Mouse (Mus musculus) 3T3-L1 (cell line): Measurements from ENCODE around the gene Kcmf1.
"Not testable (repeated sequence)": the region's sequence is repeated elsewhere in the genome, so short reads cannot be mapped to it uniquely, and the experiment has no call there.

Experiments used
- DNase-seq: peaks from one replicate; pipeline ENCODE4 v3.0.0-alpha.2; 2015; ENCODE audit warnings: low read depth, low spot score

Gene Kcmf1

DNA sequence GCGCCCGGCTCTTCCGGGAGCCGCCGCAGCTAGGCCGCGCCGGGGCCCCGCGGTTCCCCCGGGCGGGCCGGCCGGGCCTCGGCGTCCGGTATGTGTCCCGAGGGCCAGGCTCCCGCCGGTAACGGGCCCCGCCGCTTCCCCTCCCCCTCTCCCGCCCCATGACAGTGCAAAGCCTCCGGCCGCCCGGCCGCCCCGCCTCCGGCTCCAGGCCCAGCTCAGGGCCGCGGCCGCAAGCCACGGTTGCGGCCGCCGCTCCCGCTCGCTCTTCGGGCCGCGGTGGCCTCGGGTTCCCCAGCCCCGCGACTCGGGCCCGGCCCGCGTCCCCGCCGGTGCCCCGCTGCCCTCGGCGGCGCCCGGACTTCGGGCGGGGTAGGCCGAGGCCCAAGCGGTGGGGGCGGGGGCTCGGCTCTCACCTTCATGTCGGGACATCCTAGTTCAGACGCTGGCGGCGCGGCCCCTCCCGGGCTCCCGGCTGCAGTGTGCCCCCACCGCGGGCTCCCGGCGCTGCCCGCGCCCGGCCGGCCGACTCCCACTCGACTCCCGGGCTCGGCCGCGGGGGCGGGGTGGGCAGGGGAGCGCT is 488 bp downstream of the Kcmf1 start:
- peak; percentile 42 for DNase-seq

DNA sequence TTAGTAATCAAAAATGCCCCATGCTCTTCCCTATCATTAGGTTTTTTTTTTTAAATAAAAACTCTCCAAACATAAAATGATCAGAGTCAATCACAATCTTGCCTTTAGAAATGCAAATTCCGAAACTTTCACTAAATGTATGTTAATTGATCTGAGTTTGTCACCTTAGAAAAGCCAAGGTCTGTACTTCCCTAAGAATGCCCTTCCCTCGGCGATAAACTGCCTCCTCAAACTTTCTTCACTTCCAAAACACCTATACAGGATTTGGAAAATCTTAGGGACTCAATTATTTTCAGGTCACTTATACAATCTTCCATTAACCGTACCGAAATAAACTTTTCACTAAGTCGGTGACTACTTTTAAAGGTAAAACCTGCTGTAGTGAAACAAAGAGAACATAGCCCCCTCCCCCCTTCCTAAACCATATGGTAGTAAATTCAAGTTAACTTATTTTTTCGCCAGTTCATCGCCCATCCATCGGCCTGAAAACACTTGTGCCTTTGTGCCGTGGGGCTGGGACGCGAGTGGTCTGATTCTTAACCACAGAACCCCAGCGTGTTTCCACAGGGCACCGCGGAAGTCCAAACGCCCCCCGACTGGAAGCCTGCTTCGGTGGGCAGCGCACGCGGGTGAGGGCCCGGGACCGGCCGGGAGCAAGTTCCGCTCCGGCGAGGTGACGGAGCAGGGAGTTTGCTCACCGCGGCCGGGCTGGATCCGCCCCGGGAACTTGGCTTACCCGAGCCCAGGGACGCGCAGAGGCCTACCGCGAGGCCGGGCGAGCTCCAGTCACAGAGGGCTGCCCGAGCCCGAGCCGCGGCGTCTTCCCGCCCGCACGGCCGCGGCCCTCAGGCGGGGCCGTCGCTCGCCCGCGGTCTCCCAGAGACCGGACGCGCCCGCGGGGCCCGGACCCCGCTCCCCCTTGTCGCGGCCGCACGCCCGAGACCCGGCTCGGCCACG is 1.3 kb downstream of the Kcmf1 start:
- peak; percentile 54 for DNase-seq

DNA sequence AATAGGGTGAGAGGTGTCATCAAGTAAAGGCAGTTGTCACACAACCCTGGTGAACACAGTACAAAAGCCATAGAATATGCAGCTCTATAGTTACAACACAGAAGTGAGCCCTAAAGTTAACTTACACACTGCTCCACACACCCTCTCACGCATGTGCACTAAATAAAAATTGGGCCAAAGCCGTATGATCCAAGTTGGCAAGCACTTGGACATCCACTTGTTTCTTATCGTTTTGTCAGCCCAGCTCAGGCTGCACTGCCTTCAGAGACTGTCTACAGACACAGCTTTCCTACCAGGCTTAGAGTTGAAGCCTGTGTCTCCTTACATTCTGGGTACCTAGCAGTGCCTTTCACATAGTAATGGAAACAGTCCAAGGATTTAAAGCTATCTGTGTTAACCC is 4.8 kb downstream of the Kcmf1 start:
- no peak for DNase-seq

DNA sequence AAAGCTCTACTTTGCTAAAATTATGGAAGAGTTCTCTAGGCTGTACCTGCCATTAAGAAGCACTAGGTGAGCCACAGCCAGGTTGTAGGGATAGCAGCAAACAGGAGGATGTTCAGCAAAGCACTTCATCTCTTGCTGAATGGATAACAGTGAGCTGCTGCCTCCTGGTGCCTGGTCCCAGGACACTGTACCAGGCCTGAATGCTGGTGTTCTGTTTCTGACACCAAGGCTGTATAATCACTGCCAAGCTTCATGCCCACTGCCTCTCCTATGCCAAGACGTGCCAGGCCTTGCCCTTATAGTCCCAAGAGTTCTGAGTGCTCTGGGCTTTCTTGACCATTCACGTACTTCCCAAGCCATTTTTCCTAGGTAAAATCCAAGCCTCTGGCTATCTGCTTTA is 8.5 kb downstream of the Kcmf1 start:
- no peak for DNase-seq

DNA sequence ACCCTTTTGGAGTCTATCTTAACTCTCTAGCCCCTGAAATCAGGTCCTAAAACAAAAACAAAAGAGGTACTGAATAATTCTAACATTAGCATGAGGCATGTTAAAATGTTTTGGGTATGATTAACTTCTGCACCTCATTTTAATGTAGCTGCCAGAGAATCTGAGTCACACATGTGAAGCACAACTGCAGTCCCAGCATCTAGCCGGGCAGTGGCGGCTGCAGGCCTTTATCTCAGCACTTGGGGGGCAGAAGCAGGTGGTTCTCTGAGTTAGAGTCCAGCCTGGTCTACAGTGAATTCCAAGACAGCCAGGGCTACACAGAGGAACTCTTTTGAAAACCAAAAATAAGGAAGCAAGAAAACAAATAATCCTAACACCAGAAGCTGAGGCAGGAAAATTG is 11.1 kb downstream of the Kcmf1 start:
- DNase-seq: peak; percentile 74

DNA sequence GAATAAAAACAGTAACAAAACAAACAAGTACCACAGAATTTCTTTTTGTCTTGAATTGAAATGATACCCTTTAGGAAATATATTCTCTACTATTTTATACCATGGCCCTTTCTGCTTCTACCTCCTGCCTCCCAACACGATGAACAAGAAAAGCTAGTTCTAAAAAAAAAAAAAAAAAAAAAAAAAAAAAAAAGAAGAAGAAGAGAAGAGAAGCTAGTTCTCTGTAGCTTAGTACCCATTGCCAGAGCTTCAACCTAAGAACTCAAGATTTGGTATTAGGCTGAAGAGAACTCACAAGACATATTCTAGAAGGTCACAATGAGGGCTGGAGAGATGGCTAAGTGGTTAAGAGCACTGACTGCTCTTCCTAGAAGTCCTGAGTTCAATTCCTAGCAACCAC is 14.5 kb downstream of the Kcmf1 start:
- DNase-seq: no peak

DNA sequence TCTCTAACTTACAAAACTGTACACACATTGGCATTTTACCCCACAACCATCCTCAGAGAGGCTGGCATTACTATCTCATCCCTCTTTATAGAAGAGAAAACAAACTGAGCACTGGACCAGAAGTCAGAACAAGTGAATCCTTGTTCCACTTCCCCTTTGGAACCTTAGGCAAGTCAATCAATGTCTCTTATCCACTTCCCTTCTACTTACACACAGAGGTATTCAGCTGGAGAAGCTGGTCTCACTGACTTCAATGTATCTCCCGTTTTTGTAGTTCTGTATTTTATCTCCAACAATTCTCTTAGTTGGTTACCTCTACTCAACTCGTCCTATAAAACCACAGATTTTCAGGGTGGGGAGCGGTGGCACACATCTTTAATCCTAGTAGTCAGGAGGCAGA is 15.0 kb downstream of the Kcmf1 start:
- DNase-seq: no peak

DNA sequence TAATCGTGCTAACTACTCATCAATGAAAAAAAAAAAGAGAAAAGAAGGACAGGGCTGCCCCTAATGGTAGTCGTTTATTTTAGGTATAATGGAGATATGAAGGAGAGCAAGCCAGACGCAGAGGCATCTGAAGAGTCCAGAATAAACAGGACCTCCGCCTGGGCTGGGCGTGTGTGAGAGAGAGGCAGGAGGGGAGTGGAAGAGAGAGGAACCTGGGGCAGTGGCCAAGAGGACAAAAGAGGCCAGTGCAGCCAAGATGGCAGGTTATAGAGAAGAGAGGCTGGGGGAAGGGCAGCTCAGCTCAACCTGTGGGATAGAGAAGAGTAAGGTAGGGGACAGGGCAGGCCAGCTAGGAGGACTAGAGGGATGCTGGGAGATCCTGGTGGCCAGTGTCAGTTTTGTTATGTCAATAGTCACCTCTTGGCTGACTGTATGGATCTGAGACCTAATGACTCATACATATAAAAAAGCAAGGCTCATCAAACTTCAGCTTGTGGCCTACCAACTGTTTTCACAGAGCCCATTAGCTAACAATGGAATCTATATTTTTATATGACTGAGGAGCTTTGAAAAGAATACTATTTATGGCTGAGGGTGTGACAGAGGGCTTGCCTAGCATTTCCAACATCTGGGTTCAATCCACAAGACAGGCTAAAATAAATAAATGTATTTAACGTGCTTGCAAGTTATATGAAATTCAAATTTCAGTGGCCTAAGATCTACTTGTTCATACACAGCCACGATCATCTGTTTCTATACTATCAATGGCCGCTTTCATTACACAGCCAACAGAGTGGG is 16.9 kb downstream of the Kcmf1 start:
- DNase-seq: peak; percentile 66

DNA sequence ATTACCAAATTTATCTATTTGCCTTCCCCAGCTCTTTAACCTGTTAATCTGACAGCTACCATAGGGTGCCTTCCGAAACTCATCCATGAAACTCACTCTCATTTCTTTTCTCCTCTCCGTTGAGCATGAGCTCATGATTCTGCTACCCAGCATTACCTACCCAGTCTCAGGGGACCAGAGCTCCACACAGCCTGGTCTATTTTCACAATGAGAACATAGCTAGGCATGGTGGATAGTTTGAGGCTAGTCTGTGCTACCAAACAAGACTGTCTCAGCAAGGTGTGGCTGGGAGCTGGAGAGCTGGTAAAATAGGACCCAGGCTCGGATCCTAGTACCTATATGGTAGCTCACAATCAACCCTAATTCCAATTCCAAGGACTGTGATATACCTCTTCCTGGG is 17.6 kb downstream of the Kcmf1 start:
- no peak for DNase-seq

DNA sequence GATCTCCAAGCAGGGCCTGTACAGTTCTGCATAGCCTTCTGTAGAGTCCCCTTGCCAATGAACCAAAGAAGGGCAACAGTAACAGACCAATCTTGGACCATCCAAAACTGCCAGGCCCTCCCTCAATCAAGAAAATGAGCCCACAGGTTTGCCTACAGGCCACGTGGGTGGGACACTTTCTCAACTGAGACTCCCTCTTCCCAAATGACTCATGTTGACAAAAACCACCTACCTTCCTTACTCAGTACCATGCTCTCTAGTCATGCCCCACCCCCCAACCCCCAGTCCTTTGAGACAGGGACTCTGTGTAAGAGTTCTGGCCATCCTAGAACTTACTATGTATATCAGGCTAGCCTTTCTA is 18.2 kb downstream of the Kcmf1 start:
- DNase-seq: peak; percentile 74

DNA sequence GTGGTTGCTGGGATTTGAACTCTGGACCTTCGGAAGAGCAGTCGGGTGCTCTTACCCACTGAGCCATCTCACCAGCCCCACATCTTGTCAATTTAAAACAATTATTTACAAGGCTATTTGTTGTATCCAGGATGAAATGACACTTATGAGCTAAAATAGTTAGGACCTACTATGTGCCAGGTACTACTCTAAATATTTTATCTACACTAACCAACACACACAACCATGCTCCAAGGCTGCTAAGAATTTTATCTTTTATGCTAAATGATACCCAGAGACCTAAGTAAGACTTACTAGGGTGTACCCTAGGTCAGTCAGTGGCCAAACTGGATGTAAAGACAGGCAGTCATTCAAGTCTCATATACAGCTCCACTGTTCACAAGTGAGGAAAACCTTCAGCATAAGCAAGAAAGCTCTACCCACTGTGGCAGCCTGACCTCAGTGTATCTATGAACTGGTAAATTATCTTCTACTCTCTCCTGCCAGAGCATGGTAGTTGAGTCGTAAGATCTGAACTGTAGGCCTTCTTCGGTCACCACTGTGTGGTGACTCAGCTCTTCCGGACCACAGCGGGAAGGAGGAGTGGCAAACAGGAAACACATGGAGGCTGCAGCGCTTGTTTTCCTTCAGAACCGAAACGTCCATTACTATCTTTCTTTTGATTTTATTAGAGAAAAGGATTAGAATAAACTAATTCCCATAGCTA is 18.7 kb downstream of the Kcmf1 start:
- peak; percentile 87 for DNase-seq

DNA sequence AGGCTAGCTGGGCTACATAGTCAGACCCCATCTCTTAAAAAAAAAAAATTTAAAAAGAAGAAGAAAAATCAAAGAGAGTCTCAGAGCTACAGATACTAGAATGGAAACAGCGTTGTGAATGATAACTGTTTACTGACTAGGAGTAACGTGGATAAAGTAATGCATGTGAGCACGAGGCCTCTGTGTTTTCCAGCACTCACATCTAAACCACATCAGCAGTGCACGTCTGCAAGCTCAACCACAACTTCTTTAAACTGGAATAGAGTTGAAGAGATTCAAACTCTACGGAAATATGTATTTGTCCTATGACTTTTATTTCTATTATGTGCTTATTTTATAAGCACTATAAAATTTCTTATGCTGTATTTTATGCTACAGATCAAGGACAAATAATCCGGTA is 23.1 kb downstream of the Kcmf1 start:
- no peak for DNase-seq

DNA sequence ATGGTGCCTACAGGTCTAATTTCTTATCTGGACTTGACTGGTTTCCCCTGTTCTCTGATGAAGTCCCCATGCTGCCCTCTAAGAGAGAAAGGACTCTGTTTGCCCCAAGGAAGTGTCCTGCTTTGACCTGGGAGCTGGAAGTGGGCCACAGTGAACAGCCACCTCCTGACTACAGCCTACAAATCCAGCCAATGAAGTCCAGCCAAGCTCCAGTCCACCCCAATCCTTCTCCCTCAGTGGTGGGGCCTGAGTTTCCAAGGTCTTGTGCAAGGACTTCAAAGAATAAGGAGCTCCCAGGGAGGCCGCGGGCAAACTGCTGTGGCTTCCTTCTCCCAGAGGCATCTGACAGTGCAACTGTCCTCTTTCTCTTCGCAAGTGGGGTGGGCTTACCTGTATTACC is 26.4 kb downstream of the Kcmf1 start:
- no peak for DNase-seq

DNA sequence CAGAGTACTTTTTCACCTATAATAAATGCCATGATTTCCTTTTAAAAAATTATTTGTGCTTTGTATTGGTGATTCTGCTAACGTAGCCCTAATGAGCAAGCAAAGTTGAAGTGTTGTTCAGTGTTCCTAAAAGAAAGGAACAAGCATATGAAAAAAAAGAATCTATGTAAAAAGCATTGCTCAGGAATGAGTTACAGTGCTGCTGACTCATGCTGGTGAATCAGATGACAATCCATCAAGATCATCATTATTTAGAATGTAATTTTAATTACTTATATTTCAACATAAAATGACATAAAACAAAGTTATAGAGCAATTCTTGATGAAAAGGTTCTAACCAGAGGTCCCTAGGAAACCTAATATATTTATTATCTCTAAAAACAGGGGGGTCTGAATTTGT is 27.5 kb downstream of the Kcmf1 start:
- DNase-seq: peak; percentile 65

DNA sequence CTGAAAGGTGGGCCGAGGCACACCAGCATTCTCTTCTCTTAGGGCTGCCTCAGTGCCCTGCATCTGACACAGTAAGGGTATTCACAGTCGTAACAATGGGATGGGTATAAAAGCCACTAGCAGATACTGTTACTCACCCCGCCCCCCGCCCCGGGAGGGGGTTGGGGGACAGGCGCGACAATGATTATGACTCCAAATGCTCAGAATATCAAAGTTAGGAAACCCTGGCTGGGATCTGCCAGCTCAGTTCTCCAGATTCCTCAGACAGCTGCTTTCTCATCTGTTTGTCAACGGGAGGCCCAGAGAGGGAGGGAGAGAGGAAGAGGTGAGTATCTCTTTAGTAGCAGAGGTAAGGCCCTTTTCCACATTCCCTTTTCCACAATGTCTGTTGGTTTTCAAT is 30.2 kb downstream of the Kcmf1 start:
- no peak for DNase-seq

DNA sequence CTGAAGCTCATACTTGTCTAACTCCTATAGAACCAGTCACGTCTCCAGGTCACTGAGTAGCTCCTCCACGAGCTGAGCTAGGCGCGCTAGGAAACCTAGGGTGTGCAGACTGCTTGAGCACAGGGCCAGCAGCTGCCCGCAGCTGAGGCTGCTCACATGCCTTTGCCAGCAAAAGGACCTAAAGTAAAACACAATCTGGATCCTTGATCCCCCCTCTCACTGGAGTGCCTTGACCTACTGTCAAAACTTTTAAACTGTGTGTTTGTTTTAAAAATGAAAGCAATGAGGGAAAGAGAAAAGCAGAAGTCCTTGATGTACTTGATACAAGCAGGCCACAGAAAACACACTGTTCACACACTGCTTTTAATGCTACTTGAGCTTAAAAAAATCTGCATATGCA is 31.1 kb downstream of the Kcmf1 start:
- DNase-seq: no peak

DNA sequence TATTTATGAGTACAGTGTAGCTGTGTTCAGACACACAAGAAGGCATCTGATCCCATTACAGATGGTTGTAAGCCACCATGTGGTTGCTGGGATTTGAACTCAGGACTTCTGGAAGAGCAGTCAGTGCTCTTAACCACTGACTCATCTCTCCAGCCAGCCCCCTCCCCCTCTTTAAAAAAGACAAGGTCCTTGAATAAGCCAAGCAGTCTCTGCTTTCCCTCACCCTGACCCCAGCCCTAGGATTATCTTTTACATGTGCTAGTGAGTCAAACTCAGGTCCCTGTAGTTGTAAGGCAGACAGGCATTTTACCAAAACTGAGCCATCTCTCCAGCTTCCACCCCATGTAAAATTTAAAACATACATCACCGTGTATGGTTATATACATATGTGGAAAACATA is 32.0 kb downstream of the Kcmf1 start:
- no peak for DNase-seq

DNA sequence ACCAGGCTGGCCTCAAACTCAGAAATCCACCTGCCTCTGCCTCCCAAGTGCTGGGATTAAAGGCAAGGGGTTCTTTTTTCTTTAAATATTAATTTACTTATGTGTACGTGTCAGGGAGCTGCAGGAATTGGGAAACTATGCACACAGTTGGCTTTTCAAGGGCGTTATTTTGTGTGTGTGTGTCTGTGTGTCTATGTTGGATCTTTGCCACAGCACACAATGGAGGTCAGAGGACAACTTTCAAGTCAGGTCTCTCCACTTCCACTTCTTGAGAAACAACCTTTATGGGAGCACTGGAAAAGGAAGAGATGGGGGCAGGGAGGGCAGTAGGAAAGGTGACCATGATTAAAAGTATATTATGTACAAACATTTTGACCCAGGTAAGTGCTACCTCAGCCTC is 33.5 kb downstream of the Kcmf1 start:
- DNase-seq: no peak

DNA sequence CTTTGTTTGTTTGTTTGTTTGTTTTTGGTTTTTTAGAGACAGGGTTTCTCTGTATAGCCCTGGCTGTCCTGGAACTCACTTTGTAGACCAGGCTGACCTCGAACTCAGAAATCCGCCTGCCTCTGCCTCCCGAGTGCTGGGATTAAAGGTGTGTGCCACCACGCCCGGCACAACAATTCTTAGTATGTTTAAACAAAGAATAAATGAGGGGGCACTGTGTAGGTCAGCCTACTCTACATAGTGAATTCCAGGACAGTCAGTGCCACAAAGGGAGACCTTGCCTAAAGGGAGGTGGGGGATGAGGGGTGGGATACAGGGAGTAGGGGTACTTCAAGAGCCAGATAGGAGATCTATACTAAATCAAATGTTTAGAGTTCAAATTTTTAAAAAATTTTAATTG is 37.1 kb downstream of the Kcmf1 start:
- DNase-seq: not testable (repeated sequence)

DNA sequence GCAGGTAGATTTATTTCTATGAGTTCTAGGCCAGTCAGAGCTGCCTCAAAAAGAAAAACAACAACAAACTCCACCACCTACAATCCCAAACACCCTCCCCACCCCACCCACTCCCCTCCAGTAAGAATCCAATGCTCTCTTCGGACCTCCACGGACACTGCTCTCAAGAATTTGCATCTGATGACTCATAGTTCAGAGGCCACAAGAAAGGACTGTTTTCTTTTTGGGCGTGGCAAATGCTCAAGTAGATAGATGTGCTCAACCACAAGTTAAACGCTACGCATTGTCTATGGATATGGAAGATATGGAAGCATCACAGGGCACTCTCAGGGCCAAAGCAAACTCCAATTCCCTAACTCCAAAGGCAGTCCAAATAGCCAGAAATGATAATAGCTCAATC is 45.5 kb downstream of the Kcmf1 start:
- peak; percentile 57 for DNase-seq

DNA sequence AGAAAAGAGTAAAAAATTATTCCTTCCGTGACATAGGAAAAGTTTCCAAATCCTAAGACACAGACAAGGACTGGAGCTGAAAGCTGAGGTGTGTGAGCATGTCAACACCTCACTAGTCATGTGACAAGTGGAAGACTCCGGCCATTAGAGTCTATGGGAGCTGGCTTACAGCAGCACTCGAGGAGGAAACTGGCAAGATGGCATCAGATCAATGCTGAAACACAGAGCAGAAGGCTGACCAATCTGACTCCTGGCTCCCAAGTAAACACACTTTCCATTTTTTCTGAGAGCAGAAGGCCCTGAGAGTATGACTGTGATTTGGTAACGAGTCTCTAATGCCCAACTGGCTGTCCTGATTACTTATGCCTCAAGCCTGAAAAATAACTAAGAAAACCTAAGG is 47.6 kb downstream of the Kcmf1 start:
- DNase-seq: no peak

DNA sequence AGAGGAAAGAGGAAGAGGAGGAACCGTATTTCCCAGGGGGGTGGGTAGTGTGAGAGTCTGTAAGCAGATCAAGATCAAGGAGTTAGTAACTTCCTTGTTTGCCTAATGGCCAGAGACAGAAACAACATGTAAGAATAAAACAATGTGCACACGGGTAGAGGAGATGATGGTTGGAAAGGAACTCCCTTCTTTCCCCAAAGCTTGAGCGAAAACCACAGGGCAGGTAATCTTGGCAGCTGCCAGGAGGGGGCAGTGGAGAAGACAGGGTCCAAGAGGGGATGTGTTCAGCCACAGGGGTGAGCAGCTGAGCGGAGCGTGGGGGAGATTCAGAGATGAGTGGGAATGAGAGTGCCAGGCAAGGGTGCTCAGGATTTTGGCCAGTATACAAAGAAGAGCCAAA is 48.1 kb downstream of the Kcmf1 start:
- DNase-seq: peak; percentile 54
